Mouse (Mus musculus): ENCODE data around the gene Tmem115. TPM values are rescaled to one million over a fixed set of nuclear protein-coding genes. Genes with fewer than 3 reads are reported as not detected.

Gene Tmem115
- polyA plus RNA-seq, 2 experiments: 34.9 to 54.1 TPM

- Histone ChIP-seq H3K36me3 (ENCODE audit: control insufficient read depth, insufficient read depth, low read length) (peaks cover 28% of the 10 kb centered on the region), H3K27ac (replicated peaks; ENCODE audit: low read depth, low read length) (peak within 1 kb of the TSS; percentile 75), H3K27me3 (ENCODE audit: control insufficient read depth, insufficient read depth, low read length) (no peaks in the 10 kb centered on the region), H3K4me1 (ENCODE audit: control insufficient read depth, insufficient read depth, low read length) (peaks cover 31% of the 10 kb centered on the region), H3K9ac (ENCODE audit: low read depth, low read length, severe bottlenecking) (peak within 1 kb of the TSS; percentile 78), H3K9me3 (ENCODE audit: control insufficient read depth, low read length) (no peaks in the 10 kb centered on the region), H3K4me2 (replicated peaks; ENCODE audit: low read depth, low read length, severe bottlenecking) (peak within 1 kb of the TSS; percentile 93), H3K4me3 (replicated peaks; ENCODE audit: low read length) (peak within 1 kb of the TSS; percentile 75)
- no peak for DNase-seq (ENCODE audit: low spot score)
- no peak for ATAC-seq (ENCODE audit: low FRiP score, low read depth)
- no peak for TF ChIP-seq POLR2A (IDR thresholded peaks at IDR 0.05; ENCODE audit: borderline replicate concordance, extremely low read depth, insufficient read depth, insufficient read length)
- WGBS: 9% methylated on average over 17 of the region's 18 CpGs
These were observed 34.1 kb downstream of the Tmem115 start, which contains the start of gene Hyal2 for GRCm38 (mm10) chr9:107567702-107568319. TSS of gene Hyal2 (plus strand) at chr9:107567945.

DNA sequence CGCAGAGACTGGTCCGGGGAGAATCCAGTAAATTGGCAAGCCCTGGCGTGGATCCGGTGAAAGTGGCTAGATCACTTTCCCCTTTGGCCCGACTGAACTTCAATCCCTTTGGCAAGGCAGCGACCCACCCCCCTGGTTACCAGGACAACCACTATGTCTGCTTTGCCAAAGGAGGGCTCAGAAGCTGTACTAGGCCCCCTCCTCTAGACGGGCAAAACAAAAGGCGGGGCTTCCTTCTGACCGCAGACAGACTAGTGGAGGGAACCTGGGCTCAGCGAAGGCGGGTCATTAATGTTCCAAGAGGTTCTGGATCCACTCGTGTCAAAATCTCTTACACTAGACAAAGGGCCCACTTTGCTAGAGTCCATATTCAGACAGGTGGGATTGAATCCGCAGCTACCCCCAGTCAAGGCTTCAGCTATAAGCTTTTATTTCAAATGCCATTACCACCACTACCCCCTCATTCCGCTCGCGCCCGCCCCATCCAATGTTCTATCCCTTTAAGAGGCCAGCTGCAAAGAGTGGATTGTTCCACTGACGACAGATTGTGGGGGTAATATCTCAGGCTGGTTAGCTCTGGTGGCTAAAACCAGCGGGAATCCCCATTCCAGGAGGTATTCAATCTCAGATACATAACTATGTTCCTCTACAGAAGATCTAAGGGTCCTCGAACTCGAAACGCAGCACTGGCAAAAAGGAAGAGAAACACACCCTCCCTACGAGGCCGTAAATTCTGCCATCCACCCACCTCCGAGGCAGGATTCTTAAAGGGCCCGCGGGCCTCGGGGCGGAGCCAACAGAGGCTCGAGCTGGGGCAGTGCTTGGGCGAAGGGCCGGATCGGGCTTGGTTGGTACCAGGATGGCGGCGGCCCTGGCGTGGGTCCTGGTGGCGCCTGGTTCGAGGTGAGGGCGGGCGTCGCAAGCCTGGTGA lies 34.9 kb downstream of the Tmem115 start:
- Histone ChIP-seq H3K9ac (ENCODE audit: low read depth, low read length, severe bottlenecking) (peak overlapping the region; percentile 78), H3K36me3 (ENCODE audit: control insufficient read depth, insufficient read depth, low read length) (peaks cover 36% of the 10 kb centered on the region), H3K4me1 (ENCODE audit: control insufficient read depth, insufficient read depth, low read length) (peaks cover 31% of the 10 kb centered on the region), H3K27ac (replicated peaks; ENCODE audit: low read depth, low read length) (peak overlapping the region; percentile 75), H3K27me3 (ENCODE audit: control insufficient read depth, insufficient read depth, low read length) (no peaks in the 10 kb centered on the region), H3K4me2 (replicated peaks; ENCODE audit: low read depth, low read length, severe bottlenecking) (peak overlapping the region; percentile 93), H3K4me3 (replicated peaks; ENCODE audit: low read length) (peak overlapping the region; percentile 75), H3K9me3 (ENCODE audit: control insufficient read depth, low read length) (no peaks in the 10 kb centered on the region)
- WGBS: under 1% methylated on average over 41 of the region's 41 CpGs
- 0 out of 2 replicates have a peak, but pooled peaks have one; percentile 74 for TF ChIP-seq POLR2A (IDR thresholded peaks at IDR 0.05; ENCODE audit: borderline replicate concordance, extremely low read depth, insufficient read depth, insufficient read length)
- ATAC-seq (ENCODE audit: low FRiP score, low read depth): peak; percentile 88
- peak; percentile 87 for DNase-seq (ENCODE audit: low spot score)

GRCm38 (mm10) chr9:107569270-107569669 lies 35.5 kb downstream of the Tmem115 start:
- H3K4me3 ChIP-seq (replicated peaks; ENCODE audit: low read length): peak overlapping the region; percentile 75
- DNase-seq (ENCODE audit: low spot score) (peak; percentile 19), ATAC-seq (ENCODE audit: low FRiP score, low read depth) (peak; percentile 42)
- no peak for TF ChIP-seq POLR2A (IDR thresholded peaks at IDR 0.05; ENCODE audit: borderline replicate concordance, extremely low read depth, insufficient read depth, insufficient read length)
- WGBS: under 1% methylated on average over 21 of the region's 23 CpGs
- peaks cover 38% of the 10 kb centered on the region for H3K36me3 ChIP-seq (ENCODE audit: control insufficient read depth, insufficient read depth, low read length)
- peaks cover 27% of the 10 kb centered on the region for H3K4me1 ChIP-seq (ENCODE audit: control insufficient read depth, insufficient read depth, low read length)
- H3K27me3 ChIP-seq (ENCODE audit: control insufficient read depth, insufficient read depth, low read length): no peaks in the 10 kb centered on the region
- H3K27ac ChIP-seq (replicated peaks; ENCODE audit: low read depth, low read length): peak overlapping the region; percentile 75
- H3K4me2 ChIP-seq (replicated peaks; ENCODE audit: low read depth, low read length, severe bottlenecking): peak overlapping the region; percentile 93
- peak overlapping the region; percentile 78 for H3K9ac ChIP-seq (ENCODE audit: low read depth, low read length, severe bottlenecking)
- H3K9me3 ChIP-seq (ENCODE audit: control insufficient read depth, low read length): no peaks in the 10 kb centered on the region

DNA sequence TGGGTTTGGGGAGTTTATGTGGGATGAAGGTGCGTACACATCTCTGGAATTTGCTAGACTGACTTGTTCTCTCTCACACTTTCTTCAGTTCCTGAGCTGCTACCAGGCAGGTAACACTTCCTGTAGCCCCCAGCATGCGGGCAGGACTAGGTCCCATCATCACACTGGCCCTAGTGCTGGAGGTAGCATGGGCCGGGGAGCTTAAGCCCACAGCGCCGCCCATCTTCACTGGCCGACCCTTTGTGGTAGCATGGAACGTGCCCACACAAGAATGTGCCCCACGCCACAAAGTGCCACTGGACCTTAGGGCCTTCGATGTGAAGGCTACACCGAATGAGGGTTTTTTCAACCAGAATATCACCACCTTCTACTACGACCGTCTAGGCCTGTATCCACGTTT lies 36.3 kb downstream of the Tmem115 start:
- no peak for ATAC-seq (ENCODE audit: low FRiP score, low read depth)
- H3K4me2 ChIP-seq (replicated peaks; ENCODE audit: low read depth, low read length, severe bottlenecking): peak overlapping the region; percentile 93
- H3K27me3 ChIP-seq (ENCODE audit: control insufficient read depth, insufficient read depth, low read length): no peaks in the 10 kb centered on the region
- H3K4me1 ChIP-seq (ENCODE audit: control insufficient read depth, insufficient read depth, low read length): peaks cover 27% of the 10 kb centered on the region
- H3K9ac ChIP-seq (ENCODE audit: low read depth, low read length, severe bottlenecking): peak overlapping the region; percentile 78
- WGBS: 31% methylated on average over 13 of the region's 13 CpGs
- peak overlapping the region; percentile 75 for H3K4me3 ChIP-seq (replicated peaks; ENCODE audit: low read length)
- peaks cover 43% of the 10 kb centered on the region for H3K36me3 ChIP-seq (ENCODE audit: control insufficient read depth, insufficient read depth, low read length)
- no peak for DNase-seq (ENCODE audit: low spot score)
- H3K27ac ChIP-seq (replicated peaks; ENCODE audit: low read depth, low read length): peak overlapping the region; percentile 75; the same call in 1 of the 2 replicates
- TF ChIP-seq POLR2A (IDR thresholded peaks at IDR 0.05; ENCODE audit: borderline replicate concordance, extremely low read depth, insufficient read depth, insufficient read length): no peak
- H3K9me3 ChIP-seq (ENCODE audit: control insufficient read depth, low read length): no peaks in the 10 kb centered on the region

GRCm38 (mm10) chr9:107570845-107571244 lies 37.1 kb downstream of the Tmem115 start:
- no peaks in the 10 kb centered on the region for H3K27me3 ChIP-seq (ENCODE audit: control insufficient read depth, insufficient read depth, low read length)
- peaks cover 27% of the 10 kb centered on the region for H3K4me1 ChIP-seq (ENCODE audit: control insufficient read depth, insufficient read depth, low read length)
- H3K4me3 ChIP-seq (replicated peaks; ENCODE audit: low read length): peak overlapping the region; percentile 75
- peak overlapping the region; percentile 93 for H3K4me2 ChIP-seq (replicated peaks; ENCODE audit: low read depth, low read length, severe bottlenecking)
- 91% methylated on average over 21 of the region's 21 CpGs for WGBS
- no peaks in the 10 kb centered on the region for H3K9me3 ChIP-seq (ENCODE audit: control insufficient read depth, low read length)
- H3K9ac ChIP-seq (ENCODE audit: low read depth, low read length, severe bottlenecking): no peak overlapping the region; the same call in 1 of the 2 replicates
- H3K27ac ChIP-seq (replicated peaks; ENCODE audit: low read depth, low read length): no peak overlapping the region
- H3K36me3 ChIP-seq (ENCODE audit: control insufficient read depth, insufficient read depth, low read length): peaks cover 37% of the 10 kb centered on the region
- ATAC-seq (ENCODE audit: low FRiP score, low read depth): no peak
- DNase-seq (ENCODE audit: low spot score): no peak
- TF ChIP-seq POLR2A (IDR thresholded peaks at IDR 0.05; ENCODE audit: borderline replicate concordance, extremely low read depth, insufficient read depth, insufficient read length): no peak
